Mouse (Mus musculus): ENCODE results near the gene Cracr2b.

GRCm38 (mm10) chr7:141455610-141456314, 5.1 kb upstream of the Cracr2b start:
- TF ChIP-seq CTCF (IDR thresholded peaks at IDR 0.05; ENCODE audit: low read depth) (no peak), EP300 (IDR thresholded peaks at IDR 0.05; ENCODE audit: low read depth) (peak; percentile 82)
